Mouse (Mus musculus) inflammation-experienced regulatory T-cells, adult 6 months (primary cell): ENCODE data around the gene Zswim5. TPM values are rescaled to one million over a fixed set of nuclear protein-coding genes. Genes with fewer than 3 reads are reported as not detected.

ENCODE experiments used
- ATAC-seq: one replicate; pipeline ENCODE4 v1.8.0; 2017
- polyA plus RNA-seq, 3 experiments: library from polyadenylated mRNA; unstranded; fragments of 100-300 nt; shearing (Covaris generic); gene quantifications; one replicate each; pipeline ENCODE4 v1.2.1; 2017

Gene Zswim5
- polyA plus RNA-seq, 3 experiments from 2014 or later: 0.05 to 0.06 TPM; not detected in 1

GRCm38 (mm10) chr4:117007058-117007457 is 129.9 kb downstream of the Zswim5 start:
- ATAC-seq: no peak

GRCm38 (mm10) chr4:117010231-117010630 is 133.1 kb downstream of the Zswim5 start:
- ATAC-seq: no peak

- ATAC-seq: no peak
Measured at GRCm38 (mm10) chr4:117013596-117013995, 136.4 kb downstream of the Zswim5 start.

GRCm38 (mm10) chr4:117014901-117015415 is 137.8 kb downstream of the Zswim5 start:
- ATAC-seq: no peak

- no peak for ATAC-seq
Measured at GRCm38 (mm10) chr4:117017738-117018137, 140.6 kb downstream of the Zswim5 start.

- ATAC-seq: no peak
Measured at GRCm38 (mm10) chr4:117018327-117018726, 141.2 kb downstream of the Zswim5 start.

- ATAC-seq: peak; percentile 99
Measured at GRCm38 (mm10) chr4:117019206-117020134, 142.3 kb downstream of the Zswim5 start, which contains the start of gene Eif2b3. Gene Eif2b3 (plus strand): TSS chr4:117019402.

- no peak for ATAC-seq
Measured at GRCm38 (mm10) chr4:117023469-117023868, 146.3 kb downstream of the Zswim5 start.

GRCm38 (mm10) chr4:117031105-117031504 is 153.9 kb downstream of the Zswim5 start:
- ATAC-seq: no peak

Other genes with a start within 250 kb of the Zswim5 start
- gene Nasp, start 249.4 kb upstream of the Zswim5 start, polyA plus RNA-seq: 10 to 100 TPM; 40.6 to 99.0 (median 47.2) TPM
- gene Akr1a1, start 225.7 kb upstream of the Zswim5 start, polyA plus RNA-seq: 100 to 1,000 TPM; 297 to 370 (median 348) TPM
- gene Prdx1, start 191.8 kb upstream of the Zswim5 start, polyA plus RNA-seq: 1,000 to 10,000 TPM in 1 of 3 experiments, 100 to 1,000 TPM in 2; 680 to 1,098 (median 710) TPM
- gene Mmachc, start 169.0 kb upstream of the Zswim5 start, polyA plus RNA-seq: 1 to 10 TPM; 4.5 to 8.3 (median 5.2) TPM
- 10 to 100 TPM; 29.3 to 64.8 (median 54.4) TPM for gene Ccdc163, start 168.9 kb upstream of the Zswim5 start, polyA plus RNA-seq
- 1 to 10 TPM; 3.0 to 4.3 (median 4.1) TPM for gene Tesk2, start 156.4 kb upstream of the Zswim5 start, polyA plus RNA-seq
- 10 to 100 TPM; 25.5 to 32.7 (median 29.7) TPM for gene Toe1, start 69.7 kb upstream of the Zswim5 start, polyA plus RNA-seq
- gene Mutyh, start 69.7 kb upstream of the Zswim5 start, polyA plus RNA-seq: 10 to 100 TPM in 2 of 3 experiments, 1 to 10 TPM in 1; 9.9 to 16.6 (median 15.1) TPM
- gene Hpdl, start 55.7 kb upstream of the Zswim5 start, polyA plus RNA-seq: under 1 TPM in 2 of 3 experiments, not detected in 1; 0.32 to 0.74 TPM
- 10 to 100 TPM; 66.2 to 80.0 (median 77.7) TPM for gene Urod, start 117.0 kb downstream of the Zswim5 start, polyA plus RNA-seq
- 1 to 10 TPM; 5.4 to 9.3 (median 7.2) TPM for gene Hectd3, start 117.9 kb downstream of the Zswim5 start, polyA plus RNA-seq
- 10 to 100 TPM; 26.8 to 42.3 (median 40.3) TPM for gene Eif2b3, start 142.0 kb downstream of the Zswim5 start, polyA plus RNA-seq
- gene Ptch2, start 218.7 kb downstream of the Zswim5 start, polyA plus RNA-seq: under 1 TPM in 2 of 3 experiments, not detected in 1; 0.15 to 0.24 TPM
- 10 to 100 TPM; 24.8 to 27.2 (median 25.0) TPM for gene Btbd19, start 248.3 kb downstream of the Zswim5 start, polyA plus RNA-seq
- 1 to 10 TPM; 2.0 to 4.1 (median 3.1) TPM for gene Tctex1d4, start 249.4 kb downstream of the Zswim5 start, polyA plus RNA-seq